Mouse (Mus musculus): ENCODE results near the gene Gm27021.

DNA sequence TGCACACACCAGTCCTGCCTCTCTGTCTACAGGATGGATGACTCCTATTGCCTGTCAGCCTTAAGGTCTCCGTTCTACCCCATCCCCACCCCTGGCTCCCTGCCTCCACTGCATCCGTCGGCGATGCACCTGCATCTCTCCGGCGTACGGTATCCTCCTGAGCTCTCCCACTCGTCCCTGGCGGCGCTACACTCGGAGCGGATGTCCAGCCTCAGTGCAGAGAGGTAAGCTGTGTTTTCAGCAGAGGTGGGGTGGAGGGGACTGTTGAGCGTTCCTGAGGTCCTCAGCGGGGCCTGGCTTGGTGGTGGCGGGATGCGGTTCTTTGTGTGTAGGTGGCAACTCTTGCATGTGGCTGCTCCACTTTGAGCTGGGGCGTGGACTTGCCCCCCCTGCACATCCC, 100.1 kb downstream of the Gm27021 start:
- TF ChIP-seq POLR2A (IDR thresholded peaks at IDR 0.05; ENCODE audit: borderline replicate concordance, extremely low read depth, insufficient read depth, insufficient read length, poor library complexity, severe bottlenecking) = no peak
- TF ChIP-seq CTCF (IDR thresholded peaks at IDR 0.05; ENCODE audit: borderline replicate concordance, extremely low read depth, insufficient read depth, insufficient read length) = no peak
